Mouse (Mus musculus) embryo, embryonic 10 days (tissue): Measurements from ENCODE around the gene Atp8b5.

Experiments used
- DNase-seq: peaks from one replicate; pipeline ENCODE4 v3.0.0-alpha.2; 2015; ENCODE audit warnings: low spot score

Atp8b5 gene

DNA sequence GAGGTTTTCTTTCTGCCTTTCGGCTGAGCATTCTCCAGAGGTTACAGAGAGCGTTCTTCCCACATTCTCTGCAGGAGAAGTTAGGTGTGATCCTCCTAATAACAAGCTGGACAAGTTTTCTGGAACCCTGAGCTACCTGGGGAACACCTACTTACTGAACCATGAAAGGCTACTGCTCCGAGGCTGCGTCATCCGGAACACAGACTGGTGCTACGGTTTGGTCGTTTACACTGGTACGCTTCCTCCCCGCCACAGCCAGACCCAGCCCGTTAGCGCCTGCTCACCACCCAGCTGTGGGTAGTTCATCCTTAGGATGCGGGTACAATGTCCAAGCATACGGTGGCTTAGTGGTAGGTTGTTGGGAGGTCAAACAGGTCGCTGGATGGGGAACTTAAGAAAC is 55.4 kb downstream of the Atp8b5 start:
- no peak for DNase-seq

DNA sequence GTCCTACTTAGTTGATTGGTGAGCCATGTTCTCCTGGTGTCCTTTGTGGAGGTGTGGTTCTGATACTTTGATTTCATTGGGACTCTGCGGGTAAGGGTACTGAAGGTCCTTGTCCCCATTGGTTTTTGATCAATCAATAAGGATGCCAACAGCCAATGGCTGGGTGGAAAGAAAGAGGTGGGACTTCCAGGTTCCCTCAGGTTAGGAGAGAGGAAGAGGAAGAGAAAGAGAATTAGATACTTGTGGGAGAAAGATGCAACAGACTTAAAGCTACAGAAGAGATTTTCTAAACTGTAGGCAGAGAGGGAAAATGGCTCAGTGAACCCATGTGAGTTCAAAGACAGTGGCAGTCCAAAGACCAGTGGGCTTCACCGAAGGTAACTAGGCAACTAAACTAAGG is 60.2 kb downstream of the Atp8b5 start:
- DNase-seq, result no peak

DNA sequence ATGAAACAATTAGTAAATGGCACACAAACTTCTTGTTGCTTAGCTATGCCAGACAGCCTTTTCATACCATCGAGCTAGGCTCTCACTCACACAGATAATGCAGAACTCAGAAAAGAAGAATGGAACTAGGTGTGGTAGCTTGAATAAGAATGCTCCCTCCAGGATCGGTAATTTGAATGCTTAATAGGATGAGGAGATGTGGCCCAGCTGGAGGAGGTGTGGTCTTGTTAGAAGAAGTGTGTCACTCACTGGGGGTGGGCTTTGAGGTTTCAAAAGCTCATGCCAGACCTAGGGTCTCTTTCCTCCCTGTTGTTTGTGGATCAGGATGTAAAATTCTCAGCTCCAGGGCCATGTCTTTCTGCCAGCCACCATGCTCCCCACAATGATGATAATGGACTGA is 67.8 kb downstream of the Atp8b5 start:
- DNase-seq, result no peak

DNA sequence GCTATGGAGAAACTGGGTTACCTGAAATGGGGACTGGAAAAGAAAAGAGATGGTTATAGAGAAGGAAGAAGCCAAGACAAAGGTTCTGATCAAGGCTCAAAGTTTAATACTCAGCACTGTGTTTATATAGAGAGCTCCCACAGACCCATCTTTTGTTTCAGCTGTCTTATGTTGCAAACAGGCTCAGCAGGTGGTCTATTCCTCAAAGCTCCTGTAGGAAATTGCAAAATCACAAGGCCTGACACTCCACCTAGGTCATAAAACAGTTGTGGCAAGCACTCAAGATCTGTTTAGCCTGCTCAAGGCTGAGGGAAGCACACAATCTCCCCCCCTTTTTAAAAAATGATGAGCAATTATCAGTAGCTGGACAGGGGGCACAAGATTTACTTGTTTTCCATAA is 69.2 kb downstream of the Atp8b5 start:
- no peak for DNase-seq

DNA sequence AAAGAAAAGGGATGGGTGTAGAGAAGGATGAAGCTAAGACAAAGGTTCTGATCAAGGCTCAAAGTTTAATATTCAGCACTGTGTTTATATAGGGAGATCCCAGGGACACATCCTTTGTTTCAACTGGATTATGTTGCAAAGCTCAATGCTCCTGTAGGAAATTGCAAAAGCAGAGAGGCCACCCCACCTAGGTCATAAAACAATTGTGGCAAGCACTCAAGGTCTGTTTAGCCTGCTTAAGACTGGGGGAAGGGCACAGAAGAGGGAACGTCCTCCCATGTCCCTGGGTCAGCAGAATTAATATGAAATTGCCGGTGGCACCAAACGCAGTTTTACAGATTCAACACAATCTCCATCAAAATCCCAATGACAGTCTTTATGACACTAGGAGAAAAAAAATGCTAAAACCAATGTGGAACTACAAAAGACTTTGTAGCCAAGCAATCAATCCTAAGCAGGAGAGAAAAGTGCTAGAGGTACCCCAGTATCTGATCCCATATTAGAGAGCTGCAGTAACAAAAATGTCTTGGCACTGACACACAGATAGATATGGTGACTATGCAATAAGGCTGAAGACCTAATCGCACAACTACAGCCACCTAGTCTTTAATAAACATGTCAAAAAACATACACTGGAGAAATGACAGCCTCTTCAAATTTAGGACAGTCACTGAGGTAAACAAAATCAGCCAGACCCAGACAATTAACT is 73.3 kb downstream of the Atp8b5 start:
- no peak for DNase-seq

DNA sequence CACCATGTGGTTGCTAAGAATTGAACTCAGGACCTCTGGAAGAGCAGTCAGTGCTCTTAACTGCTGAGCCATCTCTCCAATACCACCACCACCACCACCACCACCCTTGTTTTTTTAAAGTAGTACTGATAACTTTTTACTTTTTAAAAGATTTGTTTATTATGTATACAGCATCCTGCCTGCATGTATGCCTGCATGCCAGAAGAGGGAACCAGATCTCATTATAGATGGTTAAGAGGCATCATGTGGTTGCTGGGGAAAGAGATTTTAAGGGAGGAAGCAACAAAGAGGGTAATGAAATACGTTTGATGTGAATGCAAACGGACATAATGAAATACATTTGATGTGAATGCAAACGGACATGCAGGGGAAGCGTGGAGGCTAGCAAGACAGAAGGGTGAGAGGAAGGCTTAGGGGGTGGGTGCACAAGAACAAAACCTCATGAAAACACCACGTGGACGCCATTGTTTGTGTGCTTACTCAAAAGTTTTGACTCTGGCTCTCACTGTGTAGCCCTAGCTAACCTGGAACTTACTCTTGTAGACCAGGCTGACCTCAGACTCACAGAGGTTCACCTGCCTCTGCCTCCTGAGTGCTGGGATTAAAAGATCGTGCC is 74.4 kb downstream of the Atp8b5 start:
- DNase-seq, result peak; percentile 16

DNA sequence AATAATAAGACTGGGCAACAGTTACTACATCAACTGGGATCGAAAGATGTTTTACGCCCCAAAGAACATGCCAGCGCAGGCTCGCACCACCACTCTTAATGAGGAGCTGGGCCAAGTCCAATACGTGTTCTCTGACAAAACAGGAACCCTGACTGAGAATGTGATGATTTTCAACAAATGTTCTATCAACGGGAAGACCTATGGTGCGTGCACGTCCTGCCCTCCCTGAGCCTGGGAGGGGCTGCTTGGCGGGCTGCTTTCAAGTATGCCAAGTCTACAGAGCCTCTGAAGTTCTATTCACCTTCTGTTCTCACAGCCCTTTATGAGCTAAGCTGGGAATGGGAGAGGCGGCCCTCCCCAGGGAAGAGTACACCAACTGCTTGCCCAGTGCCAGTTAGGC is 75.5 kb downstream of the Atp8b5 start:
- no peak for DNase-seq

DNA sequence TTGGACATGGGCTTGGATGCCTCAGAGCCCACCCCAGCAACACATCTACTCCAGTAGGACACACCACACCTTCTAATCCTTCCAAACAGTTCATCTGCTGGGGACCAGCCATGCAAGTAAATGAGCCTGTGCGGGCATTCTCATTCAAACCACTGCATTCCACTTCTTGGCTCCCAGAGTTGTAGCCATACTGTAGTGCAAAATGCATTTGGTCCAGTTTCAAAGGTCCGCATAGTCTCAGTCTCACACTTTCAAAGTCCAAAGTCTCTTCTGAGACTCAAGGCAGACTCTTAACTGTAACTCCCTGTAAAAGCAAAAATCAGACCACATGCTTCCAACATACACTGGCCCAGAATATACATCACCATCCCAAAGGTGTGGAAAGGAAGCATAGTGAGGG is 78.0 kb downstream of the Atp8b5 start:
- DNase-seq, result no peak

DNA sequence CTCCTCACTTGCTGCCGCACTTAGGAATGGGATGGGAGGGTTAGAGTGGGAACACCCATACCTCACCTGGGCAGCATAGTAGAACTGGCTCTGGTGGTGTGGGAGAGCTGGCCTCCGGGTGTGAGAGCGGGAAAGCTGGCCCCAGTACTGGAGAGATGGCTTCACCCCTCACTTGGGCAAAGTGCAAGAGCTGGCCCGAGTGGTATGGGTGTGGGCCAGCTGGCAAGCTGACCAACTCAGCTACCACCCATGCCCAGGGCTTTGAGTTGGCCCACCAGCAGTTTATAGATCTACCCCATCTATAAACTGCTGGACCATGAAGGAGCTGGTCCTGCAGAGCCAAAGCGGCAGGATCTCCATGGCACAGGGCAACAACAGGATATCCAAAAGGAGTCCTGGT is 82.2 kb downstream of the Atp8b5 start:
- DNase-seq, result no peak

DNA sequence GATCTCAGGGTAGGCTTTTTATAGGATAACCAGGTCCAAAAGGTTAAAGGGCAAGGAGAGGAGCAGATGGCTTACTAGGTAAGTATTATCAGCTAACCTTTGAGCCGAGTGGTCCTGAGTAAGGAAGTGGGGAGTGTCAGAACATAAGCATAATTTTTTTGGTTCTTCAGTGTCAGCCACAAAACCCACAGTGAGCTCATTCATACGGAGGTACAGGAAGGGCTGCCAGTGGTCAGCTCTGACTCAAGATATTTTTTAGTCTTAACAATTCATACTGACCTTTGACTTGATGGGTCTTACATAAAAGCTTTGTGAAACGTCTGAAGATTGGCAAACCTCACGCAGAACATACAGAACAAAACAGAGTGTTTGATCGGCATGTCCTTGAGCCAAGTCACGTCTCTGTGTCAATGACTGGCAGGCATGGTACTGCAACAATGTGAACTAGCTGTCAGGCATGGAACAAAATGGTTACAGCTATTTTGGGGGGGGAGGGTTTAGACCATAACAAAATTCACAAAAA is 83.1 kb downstream of the Atp8b5 start:
- no peak for DNase-seq

DNA sequence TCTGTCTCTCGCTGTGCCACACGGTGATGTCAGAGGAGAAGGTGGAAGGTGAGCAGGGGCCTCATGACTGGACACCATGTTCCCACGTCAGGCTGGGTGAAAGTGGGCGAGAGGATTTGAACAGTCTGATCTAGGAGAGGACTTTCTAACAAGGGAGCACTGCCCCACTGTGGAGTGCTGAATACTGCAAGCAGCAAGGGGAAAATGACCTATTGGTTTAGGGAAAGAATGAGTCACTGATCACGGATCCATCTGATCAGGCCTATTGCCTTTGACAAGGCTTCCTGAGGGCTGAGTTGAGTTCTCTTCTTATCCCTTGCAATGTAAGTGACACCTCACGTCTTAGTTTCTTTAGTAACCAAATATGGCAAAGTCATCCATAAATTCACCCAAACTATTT is 86.7 kb downstream of the Atp8b5 start:
- no peak for DNase-seq

DNA sequence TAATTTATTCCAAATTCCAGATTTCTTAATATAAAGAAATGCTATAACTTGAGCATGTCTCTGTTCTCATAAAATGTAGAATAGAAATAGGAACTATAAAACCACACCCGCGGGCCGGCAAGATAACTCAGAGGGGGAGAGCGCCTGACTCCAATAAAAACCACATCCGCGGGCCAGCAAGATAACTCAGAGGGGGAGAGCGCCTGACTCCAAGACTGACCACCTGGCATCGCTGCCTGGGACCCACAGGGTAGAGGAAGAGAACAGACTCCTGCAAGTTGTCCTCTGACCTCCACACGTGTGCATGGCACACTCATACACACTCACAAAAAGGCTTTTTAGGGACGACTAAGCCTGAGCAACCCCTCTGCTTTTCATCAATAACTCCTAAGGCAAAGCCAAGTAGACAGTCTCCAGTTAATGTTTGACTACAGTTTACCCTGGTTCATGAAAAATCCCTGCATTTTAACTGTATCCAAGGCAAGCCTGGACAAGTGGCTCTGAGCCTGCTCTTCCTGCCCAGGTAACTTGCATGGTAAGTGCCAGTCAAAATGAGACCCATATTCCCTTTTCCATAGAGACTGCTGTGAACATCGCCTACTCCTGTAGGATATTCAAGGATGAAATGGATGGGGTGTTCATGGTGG is 98.1 kb downstream of the Atp8b5 start:
- DNase-seq, result no peak

DNA sequence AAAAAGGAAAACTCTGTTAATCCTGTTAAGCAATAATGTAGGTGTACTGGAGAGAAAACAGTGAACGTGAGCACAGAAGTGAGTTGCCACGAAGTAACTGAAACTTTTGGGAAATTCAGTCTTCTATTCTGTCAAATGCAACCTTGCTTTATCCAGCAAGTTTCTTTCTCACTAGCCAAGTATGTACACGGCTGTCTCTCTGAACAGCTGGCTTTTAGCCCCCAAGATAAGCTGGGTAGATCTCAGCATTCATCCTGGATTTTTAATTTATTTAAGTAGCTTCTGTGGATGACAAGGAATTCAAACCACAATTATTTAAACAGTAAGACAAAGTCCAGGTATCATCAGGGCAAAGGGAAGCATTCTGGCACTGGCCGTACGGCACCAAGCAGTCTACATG is 100.3 kb downstream of the Atp8b5 start:
- no peak for DNase-seq

DNA sequence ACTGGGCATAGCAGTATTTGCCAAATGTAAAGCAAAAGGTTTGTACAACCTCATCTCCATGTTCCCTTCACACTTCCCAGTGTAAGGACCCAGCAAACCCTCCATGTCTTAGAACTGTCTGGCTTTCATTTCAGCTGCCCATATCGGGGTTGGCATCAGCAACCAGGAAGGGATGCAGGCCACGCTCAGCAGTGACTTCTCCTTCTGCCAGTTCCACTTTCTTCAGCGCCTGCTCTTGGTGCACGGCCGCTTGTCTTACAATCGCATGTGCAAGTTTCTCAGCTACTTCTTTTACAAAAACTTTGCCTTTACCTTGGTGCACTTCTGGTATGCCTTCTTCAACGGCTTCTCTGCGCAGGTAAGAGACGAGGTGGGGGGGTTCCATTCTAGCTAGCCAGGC is 100.8 kb downstream of the Atp8b5 start:
- DNase-seq, result no peak

DNA sequence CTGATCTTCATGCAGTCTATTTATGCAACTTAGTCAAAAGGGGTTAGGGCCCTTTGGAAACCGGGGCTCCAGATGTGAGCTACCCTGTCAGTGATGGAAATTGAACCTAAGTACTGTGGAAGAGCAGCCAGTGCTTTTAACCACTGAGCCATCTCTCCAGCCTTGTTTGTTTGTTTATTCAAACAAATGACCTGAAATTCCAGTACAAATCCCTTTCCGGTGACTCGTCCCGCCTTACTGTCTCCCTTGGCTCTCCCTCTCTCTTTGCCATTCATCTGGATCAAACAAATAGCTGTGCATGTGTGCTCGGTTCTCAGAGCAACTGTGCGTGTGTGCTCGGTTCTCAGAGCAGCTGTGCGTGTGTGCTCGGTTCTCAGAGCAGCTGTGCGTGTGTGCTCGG is 104.4 kb downstream of the Atp8b5 start:
- DNase-seq, result no peak

DNA sequence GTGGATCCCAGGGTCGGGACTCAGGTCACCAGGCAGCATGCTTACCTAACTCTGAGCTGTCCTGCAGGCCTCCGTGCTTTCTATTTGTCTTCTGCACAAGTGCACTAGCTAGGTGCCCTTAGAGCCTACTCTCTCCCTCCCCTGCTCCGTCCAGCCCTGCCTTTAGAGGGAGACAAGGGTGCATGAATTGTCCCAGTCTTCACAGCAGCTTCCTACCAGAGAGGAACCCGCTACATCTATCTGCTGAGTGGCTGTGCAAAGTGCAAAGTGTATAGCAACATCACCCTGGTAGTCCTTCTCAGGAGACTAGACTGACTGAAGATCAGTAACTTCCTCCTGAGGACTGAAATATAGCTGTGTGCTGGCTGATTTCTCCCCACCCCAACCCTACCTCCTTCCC is 105.2 kb downstream of the Atp8b5 start:
- DNase-seq, result no peak

DNA sequence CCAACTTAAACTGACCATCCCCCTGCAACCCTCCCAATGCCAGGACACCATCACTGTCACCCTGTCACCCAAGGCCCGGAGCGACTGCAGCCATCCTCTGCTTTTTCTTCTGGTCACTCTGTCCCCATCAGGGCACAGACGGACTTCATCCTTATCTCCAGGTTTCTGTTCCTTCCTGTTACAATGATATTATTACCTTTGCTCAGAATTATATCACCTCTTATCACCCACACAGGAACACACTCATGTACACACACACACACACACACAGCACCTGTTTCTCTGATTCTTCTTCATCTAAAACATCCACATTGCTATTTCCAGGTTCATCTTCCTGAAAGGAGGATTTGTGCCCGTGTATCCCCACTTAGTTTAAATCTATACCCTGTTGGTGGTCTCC is 107.3 kb downstream of the Atp8b5 start:
- no peak for DNase-seq

DNA sequence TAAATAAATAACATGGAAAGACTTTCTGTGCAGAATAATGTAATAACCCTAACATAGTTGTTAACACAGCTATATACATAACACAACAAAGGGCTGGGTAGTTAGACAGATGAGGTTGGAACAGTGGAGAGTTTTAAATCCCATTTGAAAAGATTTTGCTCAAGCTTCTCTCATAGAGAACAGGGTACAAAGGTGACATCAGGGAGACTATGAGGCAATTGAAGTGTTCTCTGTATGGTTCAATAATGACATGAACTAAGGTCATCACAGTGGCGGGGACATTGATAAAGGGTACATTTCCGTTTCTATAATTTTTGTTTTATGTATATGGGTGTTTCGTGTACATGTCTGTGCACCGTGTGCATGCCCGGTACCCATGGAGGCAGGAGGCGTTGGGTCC is 112.6 kb downstream of the Atp8b5 start:
- DNase-seq, result no peak

DNA sequence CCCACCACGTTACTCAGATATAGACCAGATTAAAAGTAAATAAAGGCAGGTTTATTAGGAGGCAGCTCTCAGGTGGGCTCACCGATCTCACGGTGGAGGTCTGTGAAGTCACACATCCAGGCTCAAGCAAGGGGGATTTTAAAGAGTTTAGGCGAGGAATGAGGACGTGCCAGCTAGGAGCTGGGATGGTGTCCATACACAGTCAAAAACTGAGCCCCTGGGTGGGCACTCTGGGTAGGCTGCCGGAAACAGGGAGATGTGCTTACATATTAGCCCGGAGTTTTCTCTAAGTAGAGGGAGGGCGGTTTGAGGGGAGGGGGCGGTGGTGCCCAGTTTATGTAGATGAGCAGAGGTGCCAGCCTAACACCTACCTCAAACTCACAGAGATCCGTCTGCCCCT is 114.0 kb downstream of the Atp8b5 start:
- DNase-seq, result no peak

DNA sequence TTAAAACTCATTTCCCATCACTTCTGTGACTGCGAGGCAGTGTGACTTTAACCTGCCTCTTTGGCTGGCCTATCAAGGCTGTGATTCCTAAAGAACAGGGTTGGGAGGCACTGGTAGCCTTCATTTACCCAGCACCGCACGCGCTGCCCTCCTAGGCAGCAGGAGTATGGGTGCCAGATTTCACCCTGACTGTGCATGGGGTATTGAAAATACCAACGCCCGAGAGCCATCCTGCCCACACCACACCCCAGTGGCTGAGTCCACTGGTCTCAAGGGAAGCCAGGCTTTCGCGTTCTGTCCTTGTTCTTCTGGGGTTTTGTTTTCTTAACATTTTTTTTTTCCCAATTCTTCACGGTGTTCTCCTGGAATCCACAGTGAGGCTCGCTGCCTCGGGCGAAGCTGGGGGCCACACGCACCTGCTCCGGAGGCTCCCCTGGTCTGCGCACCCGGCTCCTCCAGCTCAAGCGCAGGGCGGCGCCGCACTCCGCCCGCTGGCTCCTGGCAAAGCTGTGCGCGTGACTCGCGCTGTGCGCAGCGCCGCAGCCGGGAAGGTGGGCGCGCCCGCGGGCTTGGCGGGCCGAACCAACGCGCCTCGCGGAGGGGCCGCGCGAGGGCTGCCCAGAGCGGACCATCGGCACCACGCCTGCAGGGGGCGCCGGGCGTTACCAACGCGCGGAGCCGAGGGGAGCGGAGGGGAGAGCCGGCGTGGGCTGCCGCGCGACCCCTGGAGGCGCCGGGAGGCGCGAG is 114.6 kb downstream of the Atp8b5 start, which contains the start of gene Rusc2:
TSS of gene Rusc2 (plus strand) at position 572 of the 747 bp plus-strand sequence.
- DNase-seq, result peak; percentile 83

DNA sequence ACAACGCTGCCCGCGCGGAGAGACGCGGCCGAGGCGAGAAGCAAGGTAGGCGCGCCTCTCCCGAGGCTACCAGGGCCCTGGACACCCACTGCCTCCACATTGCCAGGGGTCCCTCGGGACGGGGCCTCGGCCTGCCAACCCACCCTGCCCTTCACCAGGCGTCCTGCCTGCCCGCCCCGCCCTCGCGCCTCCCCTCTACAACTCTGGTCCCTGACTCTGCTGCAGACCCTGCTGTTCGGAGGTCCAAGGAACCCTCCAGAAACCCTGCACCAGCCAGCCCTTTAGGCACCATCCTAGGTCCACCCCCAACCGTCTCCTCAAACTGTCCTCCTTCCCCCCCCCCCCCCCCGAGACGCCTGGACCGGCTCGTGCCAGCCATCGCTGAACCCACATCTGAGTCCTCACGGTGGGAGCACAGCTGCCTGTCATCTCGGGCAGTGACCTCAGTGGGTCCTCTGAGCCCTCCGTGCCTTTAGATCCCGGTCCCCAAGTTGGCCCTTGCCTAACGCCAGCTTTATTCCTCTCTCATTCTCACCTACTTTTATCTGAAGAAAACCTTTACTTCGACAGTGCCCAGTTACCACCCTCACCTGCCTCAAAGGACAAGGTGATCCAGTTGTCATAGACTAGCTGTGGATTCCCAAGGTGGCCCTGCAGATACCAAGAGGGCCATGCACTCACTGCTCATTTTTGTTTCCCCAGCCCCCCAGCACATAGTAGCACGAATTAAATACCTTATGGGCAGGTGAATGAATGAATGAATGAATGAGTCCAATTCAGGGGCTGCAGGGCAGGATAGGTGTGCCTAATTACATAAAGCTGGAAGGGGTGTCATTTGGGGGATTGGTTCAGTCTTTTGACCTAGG is 115.4 kb downstream of the Atp8b5 start:
- no peak for DNase-seq
